Mouse (Mus musculus) myocyte (in vitro differentiated cells): ENCODE results near the gene Gm45716. TPM values are rescaled to one million over a fixed set of nuclear protein-coding genes. Genes with fewer than 3 reads are reported as not detected.
A peak's percentile ranks its signal among the peaks of the same experiment; 100 is the strongest.

Experiments
- H3K27me3 ChIP-seq: one replicate; pipeline ENCODE4 v1.6.1; 2011; ENCODE audit not compliant: control insufficient read depth, insufficient read depth, insufficient read length
- H3K36me3 ChIP-seq: one replicate; pipeline ENCODE4 v1.6.1; 2011; ENCODE audit not compliant: control insufficient read depth, insufficient read depth
- H3K4me2 ChIP-seq: one replicate; pipeline ENCODE4 v1.6.1; 2011; ENCODE audit warnings: low read depth, control low read depth
- H3K4me3 ChIP-seq: one replicate; pipeline ENCODE4 v1.5.1; 2011; ENCODE audit warnings: mild to moderate bottlenecking, control low read depth, moderate library complexity
- H3K79me2 ChIP-seq: one replicate; pipeline ENCODE4 v1.6.1; 2011; ENCODE audit not compliant: control insufficient read depth, insufficient read depth
- H3ac ChIP-seq: one replicate; pipeline ENCODE4 v1.6.1; 2011; ENCODE audit not compliant: control insufficient read depth, insufficient read length
- CEBPB ChIP-seq: IDR thresholded peaks from 2 replicates; pipeline ENCODE4 v1.6.1; 2011; ENCODE audit warnings: mild to moderate bottlenecking, moderate library complexity; ENCODE audit not compliant: poor library complexity, insufficient read depth, severe bottlenecking
- E2F4 ChIP-seq: IDR thresholded peaks from one replicate; pipeline ENCODE4 v1.6.1; 2011; ENCODE audit warnings: mild to moderate bottlenecking, control low read depth, moderate library complexity; ENCODE audit not compliant: insufficient read depth
- MAX ChIP-seq: IDR thresholded peaks from one replicate; pipeline ENCODE4 v1.6.1; 2011; ENCODE audit warnings: low read depth, mild to moderate bottlenecking, control low read depth
- MYOD1 ChIP-seq, 3 experiments: IDR thresholded peaks; one replicate each; pipeline ENCODE4 v1.6.1; 2011; ENCODE audit warnings: control low read depth in 2 of 3, low read depth in 2 of 3, mild to moderate bottlenecking in 2 of 3, moderate library complexity in 1 of 3; ENCODE audit not compliant: insufficient read length in 2 of 3, control insufficient read depth in 1 of 3
- MYOG ChIP-seq, 3 experiments: IDR thresholded peaks; one replicate each; pipeline ENCODE4 v1.6.1; 2011; ENCODE audit warnings: control low read depth in 2 of 3, low read depth in 2 of 3, mild to moderate bottlenecking in 2 of 3; ENCODE audit not compliant: insufficient read length in 2 of 3, control insufficient read depth in 1 of 3, insufficient read depth in 1 of 3
- POLR2A ChIP-seq: IDR thresholded peaks from one replicate; pipeline ENCODE4 v1.6.1; 2011; ENCODE audit warnings: low read depth, mild to moderate bottlenecking, control low read depth, moderate library complexity; ENCODE audit not compliant: insufficient read length
- POLR2AphosphoS2 ChIP-seq: IDR thresholded peaks from one replicate; pipeline ENCODE4 v1.6.1; 2011; ENCODE audit warnings: low read depth, control low read depth; ENCODE audit not compliant: insufficient read length
- REST ChIP-seq: IDR thresholded peaks from one replicate; pipeline ENCODE4 v1.6.1; 2011; ENCODE audit warnings: mild to moderate bottlenecking, control low read depth, moderate library complexity; ENCODE audit not compliant: insufficient read depth, insufficient read length
- SRF ChIP-seq: IDR thresholded peaks from one replicate; pipeline ENCODE4 v1.6.1; 2011; ENCODE audit warnings: low read depth; ENCODE audit not compliant: control insufficient read depth, insufficient read length
- TCF12 ChIP-seq: IDR thresholded peaks from one replicate; pipeline ENCODE4 v1.6.1; 2011; ENCODE audit warnings: mild to moderate bottlenecking, control low read depth; ENCODE audit not compliant: poor library complexity, insufficient read depth, severe bottlenecking
- TCF3 ChIP-seq: IDR thresholded peaks from one replicate; pipeline ENCODE4 v1.6.1; 2011; ENCODE audit warnings: low read depth, control low read depth; ENCODE audit not compliant: insufficient read length
- USF1 ChIP-seq: IDR thresholded peaks from one replicate; pipeline ENCODE4 v1.6.1; 2011; ENCODE audit warnings: low read depth, mild to moderate bottlenecking, control low read depth, moderate library complexity
- polyA plus RNA-seq: library from polyadenylated mRNA; unstranded; fragments of >200 nt; fragmentation: generic; extraction: Trizol; gene quantifications from one replicate; pipeline ENCODE4 v1.2.1, GENCODE M21; 2012; ENCODE audit warnings: missing spikeins

The Gm45716 gene
- polyA plus RNA-seq, 1 experiment, result 3.0 TPM

GRCm38 (mm10) chr11:90196521-90197215, 9.2 kb downstream of the Gm45716 start:
- Histone ChIP-seq H3K4me3 (no peak overlapping the region), H3K27me3 (no peaks in the 10 kb centered on the region), H3K4me2 (peak overlapping the region; percentile 69), H3K79me2 (no peaks in the 10 kb centered on the region), H3ac (no peak overlapping the region), H3K36me3 (no peaks in the 10 kb centered on the region)
- TF ChIP-seq MYOD1 (IDR thresholded peaks at IDR 0.05; ENCODE audit: control insufficient read depth in 1 of 3, insufficient read length in 2 of 3, low read depth in 2 of 3) (no peak), POLR2AphosphoS2 (no peak), SRF (no peak), POLR2A (no peak), MYOG (IDR thresholded peaks at IDR 0.05; ENCODE audit: control insufficient read depth in 1 of 3, insufficient read depth in 1 of 3, insufficient read length in 2 of 3, low read depth in 2 of 3) (no peak), TCF3 (no peak), REST (no peak), USF1 (no peak), MAX (no peak), CEBPB (no peak), E2F4 (no peak), TCF12 (no peak)

DNA sequence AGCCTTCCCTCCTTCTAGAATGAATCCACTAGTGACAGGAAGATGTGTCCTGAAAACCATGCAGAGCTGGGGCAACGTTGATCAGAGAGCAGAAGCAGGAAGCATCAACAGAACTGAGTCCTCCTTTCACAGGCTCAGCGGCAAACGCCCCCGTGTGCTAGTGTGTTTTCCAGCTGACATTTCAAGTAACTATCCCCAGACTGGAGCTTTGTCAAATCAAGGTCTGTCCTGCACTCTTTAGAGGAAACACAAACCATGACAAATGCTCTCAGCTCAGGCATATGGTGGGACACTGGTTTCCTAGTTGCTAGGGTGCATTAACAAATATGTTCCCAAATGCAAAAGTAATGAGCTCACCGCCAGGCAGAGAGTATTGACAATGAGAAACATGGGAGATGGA, 10.6 kb downstream of the Gm45716 start:
- Histone ChIP-seq H3K4me2 (no peak overlapping the region), H3K36me3 (no peaks in the 10 kb centered on the region), H3K79me2 (no peaks in the 10 kb centered on the region), H3K4me3 (no peak overlapping the region), H3ac (no peak overlapping the region), H3K27me3 (no peaks in the 10 kb centered on the region)
- no peak for TF ChIP-seq CEBPB
- no peak for TF ChIP-seq REST
- TF ChIP-seq MYOD1 (IDR thresholded peaks at IDR 0.05; ENCODE audit: control insufficient read depth in 1 of 3, insufficient read length in 2 of 3, low read depth in 2 of 3), result no peak
- no peak for TF ChIP-seq SRF

GRCm38 (mm10) chr11:90200826-90201225, 13.3 kb downstream of the Gm45716 start:
- H3K36me3 ChIP-seq, result no peaks in the 10 kb centered on the region
- H3K79me2 ChIP-seq, result no peaks in the 10 kb centered on the region
- H3K4me3 ChIP-seq, result no peak overlapping the region
- no peak overlapping the region for H3ac ChIP-seq
- TF ChIP-seq POLR2A, result no peak
- no peak for TF ChIP-seq USF1
- TF ChIP-seq REST, result no peak
- TF ChIP-seq MYOG (IDR thresholded peaks at IDR 0.05; ENCODE audit: control insufficient read depth in 1 of 3, insufficient read depth in 1 of 3, insufficient read length in 2 of 3, low read depth in 2 of 3), result no peak
- TF ChIP-seq POLR2AphosphoS2, result no peak
- no peak for TF ChIP-seq TCF12
- TF ChIP-seq CEBPB, result no peak
- TF ChIP-seq SRF, result no peak
- no peak for TF ChIP-seq TCF3
- TF ChIP-seq E2F4, result no peak
- TF ChIP-seq MAX, result no peak
- no peak for TF ChIP-seq MYOD1 (IDR thresholded peaks at IDR 0.05; ENCODE audit: control insufficient read depth in 1 of 3, insufficient read length in 2 of 3, low read depth in 2 of 3)
- no peaks in the 10 kb centered on the region for H3K27me3 ChIP-seq
- H3K4me2 ChIP-seq, result no peak overlapping the region

GRCm38 (mm10) chr11:90214246-90214645, 26.8 kb downstream of the Gm45716 start:
- H3K27me3 ChIP-seq, result no peaks in the 10 kb centered on the region
- H3ac ChIP-seq, result no peak overlapping the region
- H3K4me3 ChIP-seq, result no peak overlapping the region
- no peaks in the 10 kb centered on the region for H3K36me3 ChIP-seq
- no peak overlapping the region for H3K4me2 ChIP-seq
- TF ChIP-seq E2F4 (no peak), POLR2AphosphoS2 (no peak), MYOG (IDR thresholded peaks at IDR 0.05; ENCODE audit: control insufficient read depth in 1 of 3, insufficient read depth in 1 of 3, insufficient read length in 2 of 3, low read depth in 2 of 3) (no peak), SRF (no peak), TCF12 (no peak), POLR2A (no peak), USF1 (no peak), REST (no peak), MYOD1 (IDR thresholded peaks at IDR 0.05; ENCODE audit: control insufficient read depth in 1 of 3, insufficient read length in 2 of 3, low read depth in 2 of 3) (no peak), TCF3 (no peak), CEBPB (no peak), MAX (no peak)
- H3K79me2 ChIP-seq, result no peaks in the 10 kb centered on the region
